7 mouse cellular contexts compared by ENCODE assay signal in the genomic region with DNA sequence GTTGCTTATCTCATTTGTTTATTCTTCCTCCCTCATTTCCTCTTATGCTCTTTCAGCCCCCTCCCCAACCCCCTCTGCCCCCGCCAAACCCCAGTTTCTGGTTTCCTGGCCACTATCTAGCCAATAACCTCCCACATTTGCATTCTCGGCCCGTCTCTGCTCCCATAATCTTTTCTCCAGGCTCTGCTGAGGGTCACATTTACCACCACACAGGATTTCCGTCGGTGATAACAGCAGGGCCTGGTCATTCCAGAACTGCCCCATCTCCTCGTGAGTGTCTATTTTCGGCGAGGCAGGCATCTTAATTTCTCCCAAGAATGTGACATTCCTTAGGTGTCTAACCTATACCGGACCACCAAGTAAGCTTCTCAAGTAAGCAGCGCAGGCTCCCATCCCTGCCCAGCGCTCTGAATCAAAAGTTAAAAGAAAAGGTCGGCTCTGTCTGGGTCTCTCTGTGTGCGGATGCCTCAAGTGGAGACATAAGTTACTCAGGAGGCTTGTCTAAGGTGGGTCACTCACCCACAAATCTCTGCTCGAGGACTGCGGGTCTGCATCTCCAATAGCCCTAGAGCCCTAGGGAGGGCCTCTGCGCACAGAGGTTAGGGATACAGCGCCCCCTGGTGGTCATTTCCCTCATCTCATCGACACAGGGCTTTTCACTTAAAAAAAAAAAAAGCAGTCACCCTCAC. TPM values are rescaled to one million over a fixed set of nuclear protein-coding genes. Genes with fewer than 3 reads are reported as not detected.
A peak's percentile ranks its signal among the peaks of the same experiment; 100 is the strongest.
DNase-seq lines count a peak whose midpoint lies in the region; ATAC-seq and TF ChIP-seq lines count a peak whose summit lies in the region.

No protein-coding gene starts in this region.

- H3K9ac ChIP-seq in limb, embryonic 12.5 days (replicated peaks), result no peak overlapping the region
- H3K9ac ChIP-seq in midbrain, embryonic 14.5 days (replicated peaks; ENCODE audit: low read length), result no peak overlapping the region

- H3K4me2 ChIP-seq in limb, embryonic 12.5 days, result peak overlapping the region; percentile 39
- H3K4me2 ChIP-seq in midbrain, embryonic 14.5 days (ENCODE audit: low read length), result no peak overlapping the region

- 0 out of 2 replicates have a peak overlapping the region, but pooled peaks have one; percentile 7 for H3K4me3 ChIP-seq in limb, embryonic 12.5 days (replicated peaks)
- H3K4me3 ChIP-seq in midbrain, embryonic 14.5 days (replicated peaks; ENCODE audit: low read depth, low read length), result no peak overlapping the region
- H3K4me3 ChIP-seq in spleen, adult 2 months (ENCODE audit: extremely low read depth, insufficient read depth, insufficient read length), result no peak overlapping the region

- no peak overlapping the region for H3K27ac ChIP-seq in limb, embryonic 12.5 days
- no peak overlapping the region for H3K27ac ChIP-seq in midbrain, embryonic 14.5 days (replicated peaks; ENCODE audit: low read depth, low read length)
- H3K27ac ChIP-seq in spleen, adult 2 months (ENCODE audit: insufficient read depth, low read length), result no peak overlapping the region

- peak; percentile 91 for DNase-seq in adrenal gland, postnatal 10 days
- peak; percentile 80 for DNase-seq in embryo, embryonic 9.5 days (ENCODE audit: extremely low spot score)
- peak; percentile 97 for DNase-seq in heart, adult 11 months
- DNase-seq in kidney, adult 11 months, result peak; percentile 45
- DNase-seq in midbrain, embryonic 14.5 days, result peak; percentile 87
- peak; percentile 30 to 65 for DNase-seq in spleen, adult 2 months (ENCODE audit: low read depth in 1 of 2, low spot score in 2 of 2)

- TF ChIP-seq POLR2A in spleen, adult 2 months (IDR thresholded peaks at IDR 0.05; ENCODE audit: low read depth, low read length), result no peak

- peaks cover 32% of the 10 kb centered on the region for H3K27me3 ChIP-seq in limb, embryonic 12.5 days
- no peaks in the 10 kb centered on the region for H3K27me3 ChIP-seq in midbrain, embryonic 14.5 days (ENCODE audit: control insufficient read depth, insufficient read depth, low read length)
- no peaks in the 10 kb centered on the region for H3K27me3 ChIP-seq in spleen, adult 2 months (ENCODE audit: control insufficient read depth, insufficient read depth, low read length)

- peak; percentile 56; the same call in 1 of the 2 replicates for ATAC-seq in limb, embryonic 12.5 days (ENCODE audit: insufficient number of reproducible peaks, insufficient read depth, low FRiP score, low TSS enrichment, low read depth)
- no peak; the same call in 1 of the 2 replicates for ATAC-seq in midbrain, embryonic 14.5 days (ENCODE audit: low FRiP score, low TSS enrichment)

- WGBS in limb, embryonic 12.5 days, result 16% methylated on average over 18 of the region's 18 CpGs
- 26% methylated on average over 18 of the region's 18 CpGs for WGBS in midbrain, embryonic 14.5 days
- 18% methylated on average over 18 of the region's 18 CpGs for WGBS in spleen, adult 2 months

- TF ChIP-seq CTCF in spleen, adult 2 months (IDR thresholded peaks at IDR 0.05; ENCODE audit: extremely low read depth, insufficient read depth, insufficient read length, insufficient replicate concordance), result peak; percentile 43; the same call in 1 of the 2 replicates

- H3K4me1 ChIP-seq in limb, embryonic 12.5 days (replicated peaks), result 0 out of 2 replicates have a peak, but pooled peaks cover 7% of the 10 kb centered on the region
- H3K4me1 ChIP-seq in midbrain, embryonic 14.5 days (ENCODE audit: control insufficient read depth, insufficient read depth, low read length), result no peaks in the 10 kb centered on the region
- no peaks in the 10 kb centered on the region; the same call in 1 of the 2 replicates for H3K4me1 ChIP-seq in spleen, adult 2 months (ENCODE audit: control insufficient read depth, insufficient read depth, insufficient read length)

- no peaks in the 10 kb centered on the region for H3K36me3 ChIP-seq in limb, embryonic 12.5 days
- no peaks in the 10 kb centered on the region for H3K36me3 ChIP-seq in midbrain, embryonic 14.5 days (ENCODE audit: control insufficient read depth, insufficient read depth, low read length)
- H3K36me3 ChIP-seq in spleen, adult 2 months (ENCODE audit: control insufficient read depth, insufficient read depth, low read length), result no peaks in the 10 kb centered on the region

- H3K9me3 ChIP-seq in limb, embryonic 12.5 days, result peaks cover 3% of the 10 kb centered on the region; the same call in 1 of the 2 replicates
- no peaks in the 10 kb centered on the region for H3K9me3 ChIP-seq in midbrain, embryonic 14.5 days (ENCODE audit: control insufficient read depth, low read length)

RNA-seq across cellular contexts. Expression of a gene that starts 38.9 kb away (rescaled TPM):
- total RNA-seq in adrenal gland, postnatal 10 days (2021), result 10 to 100 TPM; 40.7 to 47.8 TPM
- 24.1 and 26.8 TPM in 2 replicates for polyA plus RNA-seq in limb, embryonic 12.5 days (2016; fragmentation: Nextera tagmentation; extraction: Ambion mirVana)
- polyA plus RNA-seq in midbrain, embryonic 14.5 days (2014; fragmentation: Nextera tagmentation; extraction: Ambion mirVana), result 0.35 and 1.2 TPM in 2 replicates
- polyA plus RNA-seq in spleen, adult 2 months (2012; rRNA removed), result 24.1 and 33.9 TPM in 2 replicates

RNA-seq across cellular contexts. Expression of a gene that starts 39.8 kb away (rescaled TPM):
- total RNA-seq in adrenal gland, postnatal 10 days (2021), result 10 to 100 TPM; 15.0 to 43.0 TPM
- 0.17 TPM in 1 of 2 replicates, not detected in the other for polyA plus RNA-seq in limb, embryonic 12.5 days (2016; fragmentation: Nextera tagmentation; extraction: Ambion mirVana)
- 0.13 and 0.28 TPM in 2 replicates for polyA plus RNA-seq in midbrain, embryonic 14.5 days (2014; fragmentation: Nextera tagmentation; extraction: Ambion mirVana)
- polyA plus RNA-seq in spleen, adult 2 months (2012; rRNA removed), result 0.07 and 0.21 TPM in 2 replicates

Comparison
In these comparisons a context has a peak if more than half of its experiments do, and no peak if none do; other contexts are left out.
1. DNase-seq: peak in every context shown above with its lines; median percentile 97 in heart, adult 11 months; 91 in adrenal gland, postnatal 10 days; 87 in midbrain, embryonic 14.5 days; 80 in embryo, embryonic 9.5 days; 48 in spleen, adult 2 months; 45 in kidney, adult 11 months.
2. RNA of a gene that starts 38.9 kb away (polyA plus RNA-seq): 24.1 to 26.8 TPM in limb, embryonic 12.5 days and 24.1 to 33.9 TPM in spleen, adult 2 months; 0.35 to 1.2 TPM in midbrain, embryonic 14.5 days; every median in the first group is over 10 times any median in the second.